Mouse (Mus musculus) lung, embryonic 15.5 days (tissue): ENCODE measurements around the gene Spred2. TPM values are rescaled to one million over a fixed set of nuclear protein-coding genes. Genes with fewer than 3 reads are reported as not detected.
A peak's percentile ranks its signal among the peaks of the same experiment; 100 is the strongest.

Source experiments
- ATAC-seq: fragments of 200-750 bp; cut with Nextera tagmentation; 2 replicates; pipeline ENCODE4 v1.8.0; 2017; ENCODE audit warnings: moderate number of reproducible peaks, borderline replicate concordance; ENCODE audit not compliant: low FRiP score, low TSS enrichment; ENCODE audit errors: extremely low read depth
- H3K27ac ChIP-seq: fragments of 300-500 bp; sonication (generic); 2 replicates; pipeline ENCODE4 v1.5.1; 2015; ENCODE audit warnings: moderate library complexity, mild to moderate bottlenecking, inconsistent platforms
- H3K27me3 ChIP-seq: fragments of 300-500 bp; sonication (generic); 2 replicates; pipeline ENCODE4 v1.6.1; 2015; ENCODE audit warnings: inconsistent platforms
- H3K36me3 ChIP-seq: fragments of 300-500 bp; sonication (generic); 2 replicates; pipeline ENCODE4 v1.6.1; 2015; ENCODE audit warnings: inconsistent platforms
- H3K4me1 ChIP-seq: fragments of 300-500 bp; sonication (generic); 2 replicates; pipeline ENCODE4 v1.6.1; 2015; ENCODE audit warnings: inconsistent platforms
- H3K4me2 ChIP-seq: fragments of 300-500 bp; sonication (generic); 2 replicates; pipeline ENCODE4 v1.6.1; 2015; ENCODE audit warnings: inconsistent platforms, mild to moderate bottlenecking, moderate library complexity
- H3K4me3 ChIP-seq: fragments of 300-500 bp; sonication (generic); 2 replicates; pipeline ENCODE4 v1.5.1; 2015; ENCODE audit warnings: mild to moderate bottlenecking, inconsistent platforms
- H3K9ac ChIP-seq: fragments of 300-500 bp; sonication (generic); 2 replicates; pipeline ENCODE4 v1.6.1; 2015; ENCODE audit warnings: inconsistent platforms
- H3K9me3 ChIP-seq: fragments of 300-500 bp; sonication (generic); 2 replicates; pipeline ENCODE4 v1.6.1; 2016; ENCODE audit warnings: inconsistent platforms
- WGBS: fragments of 180-500 bp; shearing (Covaris S2); methylation state at CpG from one replicate; pipeline ENCODE4 v1.1.7; 2015; 5-methylcytosine and 5-hydroxymethylcytosine counted together
- polyA plus RNA-seq: library from polyadenylated mRNA; unstranded; fragments of >200 nt; fragmentation: Nextera tagmentation; extraction: Ambion mirVana; gene quantifications from 2 replicates; pipeline ENCODE4 v1.2.1, GENCODE M21; 2015

Gene Spred2
- polyA plus RNA-seq, 1 experiment from 2014 or later = 6.3 TPM

DNA sequence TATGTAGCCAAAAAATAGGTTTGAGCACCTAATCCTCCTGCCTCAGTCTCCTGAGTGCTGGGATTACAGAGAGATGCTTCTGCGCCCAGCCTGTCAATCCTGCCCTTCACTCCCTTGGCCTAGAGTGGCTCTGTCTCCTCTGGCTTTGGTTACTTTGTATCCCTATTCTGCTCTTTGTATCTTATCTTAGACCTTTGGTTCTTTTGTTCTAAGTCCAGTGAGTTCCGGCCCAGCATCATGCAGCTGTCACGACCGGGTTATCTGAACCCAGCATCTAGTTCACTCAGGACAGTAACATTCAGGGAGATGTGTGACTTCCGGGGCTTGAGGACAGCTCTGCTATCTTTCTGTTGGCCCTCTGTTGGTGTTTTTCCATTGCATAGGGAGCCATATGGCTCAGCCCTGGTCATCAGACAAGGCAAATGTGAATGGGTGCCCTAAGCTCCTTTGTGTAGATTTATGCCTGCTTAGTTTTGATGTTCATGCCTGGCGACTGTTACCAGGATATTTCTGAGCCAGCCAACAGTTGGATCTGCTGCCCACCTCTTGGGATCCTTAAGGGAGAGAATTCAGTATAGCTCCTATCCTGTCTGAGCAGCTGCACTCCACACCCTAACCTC lies 109.5 kb downstream of the Spred2 start:
- no peak overlapping the region for H3K4me3 ChIP-seq
- no peaks in the 10 kb centered on the region for H3K9me3 ChIP-seq
- no peak for ATAC-seq
- H3K36me3 ChIP-seq = no peaks in the 10 kb centered on the region
- H3K27me3 ChIP-seq = no peaks in the 10 kb centered on the region
- 0 out of 2 replicates have a peak, but pooled peaks cover under 1% of the 10 kb centered on the region for H3K4me1 ChIP-seq
- H3K9ac ChIP-seq = no peak overlapping the region
- H3K4me2 ChIP-seq = no peak overlapping the region
- H3K27ac ChIP-seq = no peak overlapping the region
- 66% methylated on average over 6 of the region's 6 CpGs for WGBS

DNA sequence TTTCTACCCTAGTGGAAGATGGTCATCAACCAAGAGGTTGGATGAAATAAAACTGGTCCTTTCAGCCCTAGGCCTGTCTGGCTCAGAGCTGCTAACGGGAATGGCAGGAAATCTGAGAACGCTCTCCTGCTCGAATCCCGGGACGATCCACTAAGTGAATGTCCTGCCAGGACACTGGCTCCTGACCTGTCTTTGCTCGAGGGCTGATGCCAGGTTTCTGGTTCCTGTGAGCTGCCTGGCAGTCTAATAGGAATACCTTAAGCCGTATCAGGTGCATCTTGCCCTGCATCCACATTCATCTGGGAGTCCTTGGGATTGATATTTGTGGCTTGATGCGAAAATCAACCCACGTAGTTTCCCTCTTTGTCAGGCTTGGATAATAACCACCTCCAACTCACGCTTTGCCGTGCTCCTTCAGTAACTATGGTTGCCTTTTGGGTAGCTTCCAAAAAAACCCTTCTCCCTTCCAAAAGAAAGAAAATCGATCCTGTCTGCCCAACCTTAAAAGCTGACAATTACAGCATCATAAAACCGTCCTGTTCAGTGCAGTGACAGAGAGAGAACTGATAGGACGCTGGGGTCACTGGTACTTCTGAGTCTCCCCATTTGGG lies 110.3 kb downstream of the Spred2 start:
- Histone ChIP-seq H3K4me3 (no peak overlapping the region), H3K27ac (no peak overlapping the region), H3K36me3 (no peaks in the 10 kb centered on the region), H3K27me3 (no peaks in the 10 kb centered on the region), H3K9ac (no peak overlapping the region), H3K4me1 (0 out of 2 replicates have a peak, but pooled peaks cover 6% of the 10 kb centered on the region), H3K9me3 (no peaks in the 10 kb centered on the region), H3K4me2 (no peak overlapping the region)
- no peak for ATAC-seq
- WGBS = 63% methylated on average over 14 of the region's 14 CpGs

DNA sequence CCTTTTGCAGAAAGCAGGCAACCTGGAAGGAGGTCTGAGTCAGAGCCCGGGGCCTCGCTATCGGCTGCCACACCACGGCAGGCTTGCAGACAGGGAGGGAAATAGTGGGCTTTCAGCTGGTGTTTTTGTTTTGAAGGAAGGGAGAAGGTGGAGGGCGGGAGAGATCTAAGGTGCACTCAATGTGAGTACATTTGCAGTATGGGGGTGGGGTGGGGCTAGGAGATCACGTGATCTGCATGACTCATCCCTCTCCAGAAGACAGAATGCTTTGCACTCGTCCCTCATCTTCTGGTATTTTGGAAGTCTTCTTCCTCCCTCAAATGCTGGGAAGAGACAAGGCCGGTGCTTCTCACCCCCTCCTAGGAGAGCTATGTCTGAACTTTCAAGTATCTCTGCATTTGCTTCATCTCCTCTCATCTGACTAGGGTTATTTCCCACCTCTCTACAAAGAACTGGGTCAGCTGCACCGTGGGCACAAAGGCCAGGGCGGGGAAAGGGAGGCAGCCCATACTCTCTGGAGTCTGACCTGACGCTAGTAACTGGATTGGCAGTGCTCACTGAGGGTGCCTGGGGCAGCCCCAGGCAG lies 111.3 kb downstream of the Spred2 start:
- Histone ChIP-seq H3K9ac (no peak overlapping the region), H3K4me2 (no peak overlapping the region), H3K4me1 (0 out of 2 replicates have a peak, but pooled peaks cover 6% of the 10 kb centered on the region), H3K9me3 (no peaks in the 10 kb centered on the region), H3K27ac (no peak overlapping the region), H3K27me3 (no peaks in the 10 kb centered on the region), H3K36me3 (no peaks in the 10 kb centered on the region), H3K4me3 (no peak overlapping the region)
- WGBS = 50% methylated on average over 11 of the region's 11 CpGs
- ATAC-seq = no peak

DNA sequence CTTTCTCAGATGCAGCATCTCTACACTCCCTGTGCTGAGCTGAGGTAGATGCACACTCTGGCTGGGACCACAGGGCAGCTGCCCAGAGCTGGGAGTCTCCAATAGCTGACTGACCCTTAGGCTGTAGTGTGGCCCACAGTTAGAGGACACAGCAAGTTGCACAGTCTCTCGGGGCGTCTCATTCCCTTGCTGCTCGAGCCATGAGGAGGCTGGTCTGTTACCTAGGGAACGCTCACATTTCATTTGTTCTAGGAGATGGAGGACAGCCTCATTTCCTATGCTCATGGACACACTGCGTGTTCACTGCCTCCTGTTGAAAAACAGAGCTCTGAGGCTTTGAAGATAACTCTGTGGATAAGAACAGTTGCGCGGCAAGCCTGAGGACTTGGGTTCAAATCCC lies 111.8 kb downstream of the Spred2 start:
- Histone ChIP-seq H3K27ac (no peak overlapping the region), H3K4me1 (0 out of 2 replicates have a peak, but pooled peaks cover 6% of the 10 kb centered on the region), H3K9me3 (no peaks in the 10 kb centered on the region), H3K4me3 (no peak overlapping the region), H3K9ac (no peak overlapping the region), H3K4me2 (no peak overlapping the region), H3K36me3 (no peaks in the 10 kb centered on the region), H3K27me3 (no peaks in the 10 kb centered on the region)
- ATAC-seq = no peak
- WGBS = 70% methylated on average over 7 of the region's 7 CpGs

DNA sequence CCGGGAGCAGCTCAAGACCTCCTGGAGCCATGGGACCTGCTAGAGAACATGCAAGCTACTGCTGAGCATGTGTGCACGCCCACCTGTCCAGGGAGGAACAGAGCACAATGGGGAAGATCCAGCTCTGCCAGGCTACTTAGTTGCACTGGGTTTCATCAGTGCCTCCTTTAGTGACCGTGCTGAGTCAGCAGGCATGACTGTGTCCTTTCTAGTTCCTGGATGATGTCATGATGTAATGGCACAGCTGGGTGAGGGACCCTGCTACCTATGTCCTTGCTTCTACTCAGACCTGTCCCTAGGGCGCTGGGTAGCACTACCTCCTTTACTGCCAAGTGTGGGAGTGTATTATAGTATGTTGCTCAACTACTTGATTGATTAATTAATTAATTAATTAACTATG lies 113.6 kb downstream of the Spred2 start:
- 0 out of 2 replicates have a peak, but pooled peaks cover 6% of the 10 kb centered on the region for H3K4me1 ChIP-seq
- 0 out of 2 replicates have a peak, but pooled peaks have one; percentile 33 for ATAC-seq
- H3K4me3 ChIP-seq = no peak overlapping the region
- H3K27ac ChIP-seq = no peak overlapping the region
- no peaks in the 10 kb centered on the region for H3K27me3 ChIP-seq
- no peak overlapping the region for H3K9ac ChIP-seq
- H3K9me3 ChIP-seq = no peaks in the 10 kb centered on the region
- no peaks in the 10 kb centered on the region for H3K36me3 ChIP-seq
- H3K4me2 ChIP-seq = no peak overlapping the region
- WGBS = 83% methylated on average over 4 of the region's 4 CpGs

DNA sequence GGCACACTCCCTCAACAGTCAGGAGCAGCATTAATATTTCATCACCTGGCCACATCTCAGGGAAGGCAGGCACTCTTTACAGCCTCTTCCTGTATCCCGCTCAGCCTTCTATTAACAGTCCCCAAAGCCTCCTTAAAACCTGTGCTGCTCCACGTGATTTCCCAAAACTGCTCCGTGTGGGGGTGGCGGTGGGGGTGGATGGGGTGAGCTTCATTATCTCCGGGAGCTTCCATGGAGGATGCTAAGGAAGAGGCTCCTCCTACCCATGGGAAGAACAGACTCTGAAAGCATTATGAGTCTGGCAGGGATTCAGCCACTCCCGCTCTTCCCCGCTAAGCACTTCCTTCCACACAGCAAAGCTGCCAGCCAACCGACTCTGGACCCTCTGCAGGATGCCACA lies 114.5 kb downstream of the Spred2 start:
- H3K27ac ChIP-seq = no peak overlapping the region
- H3K4me3 ChIP-seq = no peak overlapping the region
- H3K9ac ChIP-seq = no peak overlapping the region
- H3K4me2 ChIP-seq = no peak overlapping the region
- 0 out of 2 replicates have a peak, but pooled peaks cover 6% of the 10 kb centered on the region for H3K4me1 ChIP-seq
- no peaks in the 10 kb centered on the region for H3K36me3 ChIP-seq
- ATAC-seq = no peak
- no peaks in the 10 kb centered on the region for H3K9me3 ChIP-seq
- H3K27me3 ChIP-seq = no peaks in the 10 kb centered on the region
- 36% methylated on average over 8 of the region's 8 CpGs for WGBS

DNA sequence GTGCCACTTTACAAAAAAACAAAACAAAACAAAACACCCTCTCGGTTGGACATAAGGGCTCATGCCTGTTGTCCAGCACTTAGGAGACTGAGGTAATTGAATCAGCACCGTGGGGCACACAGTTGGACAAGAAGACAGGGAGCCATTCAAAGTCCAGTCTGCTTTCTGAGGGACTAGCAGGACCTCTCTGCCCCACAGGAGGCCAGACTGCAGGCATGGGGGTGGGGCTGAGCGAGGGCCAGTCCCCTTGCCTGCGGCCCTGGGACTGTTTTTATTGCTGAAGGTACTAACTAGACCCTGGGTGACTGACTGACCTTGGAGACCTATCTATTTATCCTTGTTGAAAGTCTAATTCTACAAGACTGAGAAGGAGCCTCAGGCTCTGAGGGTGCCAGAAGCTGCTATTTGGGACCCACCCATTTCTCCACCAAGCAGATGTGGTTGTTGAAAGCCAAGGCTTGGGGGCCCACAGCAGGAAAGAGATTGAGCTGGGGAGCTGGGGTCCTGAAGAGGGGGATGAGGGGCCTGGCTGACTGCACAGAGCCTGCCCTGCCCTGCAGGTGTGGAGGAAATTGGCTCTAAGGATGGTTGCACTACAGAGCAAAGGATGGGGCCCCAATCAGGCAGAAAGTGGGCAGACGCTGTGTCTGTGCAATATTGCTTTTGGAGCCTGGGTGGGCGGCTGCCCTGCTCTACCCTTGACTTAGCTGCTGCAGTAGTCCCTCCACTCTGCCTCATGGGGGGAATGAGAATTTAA lies 117.2 kb downstream of the Spred2 start:
- 0 out of 2 replicates have a peak, but pooled peaks cover 6% of the 10 kb centered on the region for H3K4me1 ChIP-seq
- H3K9me3 ChIP-seq = no peaks in the 10 kb centered on the region
- no peak overlapping the region for H3K4me2 ChIP-seq
- H3K9ac ChIP-seq = no peak overlapping the region
- no peaks in the 10 kb centered on the region for H3K27me3 ChIP-seq
- no peaks in the 10 kb centered on the region for H3K36me3 ChIP-seq
- WGBS = 33% methylated on average over 6 of the region's 6 CpGs
- no peak for ATAC-seq
- no peak overlapping the region for H3K4me3 ChIP-seq
- H3K27ac ChIP-seq = no peak overlapping the region

DNA sequence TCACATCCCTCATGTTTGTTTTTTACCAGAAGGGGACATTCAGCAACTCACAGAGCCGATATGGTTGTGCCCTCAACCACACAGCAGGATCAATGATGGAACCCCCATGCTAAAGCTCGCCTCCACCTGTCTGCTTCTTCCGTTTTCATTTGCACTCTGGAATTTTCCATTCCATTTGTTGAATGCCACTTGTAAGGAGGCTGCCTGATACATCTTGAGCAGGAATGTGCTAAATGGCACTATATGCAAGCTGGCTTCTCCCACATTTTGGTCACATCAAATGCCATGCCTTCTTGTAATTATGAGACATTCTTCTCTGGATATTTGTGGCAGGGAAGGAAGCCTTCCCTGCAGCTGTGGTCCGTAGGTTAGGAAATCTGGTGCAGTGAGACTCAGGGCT lies 117.9 kb downstream of the Spred2 start:
- ATAC-seq = no peak
- Histone ChIP-seq H3K36me3 (no peaks in the 10 kb centered on the region), H3K27me3 (no peaks in the 10 kb centered on the region), H3K9ac (no peak overlapping the region), H3K4me3 (no peak overlapping the region), H3K9me3 (no peaks in the 10 kb centered on the region), H3K4me1 (0 out of 2 replicates have a peak, but pooled peaks cover 6% of the 10 kb centered on the region), H3K4me2 (no peak overlapping the region), H3K27ac (no peak overlapping the region)
- WGBS = 64% methylated on average over 4 of the region's 4 CpGs

DNA sequence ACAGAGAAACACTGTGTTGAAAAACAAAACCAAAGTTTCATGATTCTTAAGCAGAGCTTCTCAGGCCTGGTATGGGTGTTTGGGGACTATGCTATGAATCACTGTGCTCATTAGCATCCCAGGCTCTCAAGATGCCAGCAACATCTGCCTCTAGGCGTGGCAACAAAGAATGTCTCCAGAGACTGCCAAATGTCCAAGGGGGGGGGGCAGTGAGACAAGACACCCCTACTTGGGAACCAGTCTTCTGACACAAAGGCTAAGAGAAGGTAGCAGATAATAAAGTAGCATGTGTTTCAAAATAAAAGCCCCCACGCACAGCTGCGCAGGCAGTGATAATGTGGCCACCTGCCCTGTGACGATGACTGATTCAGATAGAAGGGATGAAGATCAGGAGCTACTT lies 119.1 kb downstream of the Spred2 start:
- Histone ChIP-seq H3K4me1 (0 out of 2 replicates have a peak, but pooled peaks cover 6% of the 10 kb centered on the region), H3K36me3 (no peaks in the 10 kb centered on the region)
- 68% methylated on average over 4 of the region's 4 CpGs for WGBS

DNA sequence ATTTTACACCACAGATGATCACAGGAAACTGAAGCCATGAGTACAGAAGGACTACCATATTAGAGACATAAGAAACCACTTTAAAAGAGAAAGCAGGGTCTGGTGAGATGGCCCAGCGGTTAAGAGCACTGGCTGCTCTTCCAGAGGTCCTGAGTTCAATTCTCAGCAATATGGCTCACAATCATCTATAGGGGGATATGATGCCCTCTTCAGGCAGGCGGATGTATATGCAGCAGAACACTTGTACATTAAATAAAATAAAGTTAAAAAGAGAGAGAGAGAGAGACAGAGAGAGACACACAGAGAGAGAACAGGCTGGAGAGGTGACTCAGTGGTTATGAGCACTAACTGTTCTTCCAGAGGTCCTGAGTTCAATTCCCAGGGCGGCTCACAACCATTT lies 121.4 kb downstream of the Spred2 start:
- no peak overlapping the region for H3K27ac ChIP-seq
- H3K9ac ChIP-seq = no peak overlapping the region
- no peaks in the 10 kb centered on the region for H3K9me3 ChIP-seq
- H3K36me3 ChIP-seq = no peaks in the 10 kb centered on the region
- 61% methylated on average over 3 of the region's 3 CpGs for WGBS
- no peak for ATAC-seq
- no peaks in the 10 kb centered on the region for H3K4me1 ChIP-seq
- H3K27me3 ChIP-seq = no peaks in the 10 kb centered on the region
- no peak overlapping the region for H3K4me2 ChIP-seq
- H3K4me3 ChIP-seq = no peak overlapping the region

More for the DNA sequence above, 119.1 kb downstream of the Spred2 start:
- Histone ChIP-seq H3K9ac (no peak overlapping the region), H3K4me3 (no peak overlapping the region), H3K27ac (no peak overlapping the region), H3K27me3 (no peaks in the 10 kb centered on the region), H3K9me3 (no peaks in the 10 kb centered on the region), H3K4me2 (no peak overlapping the region)
- ATAC-seq = no peak

DNA sequence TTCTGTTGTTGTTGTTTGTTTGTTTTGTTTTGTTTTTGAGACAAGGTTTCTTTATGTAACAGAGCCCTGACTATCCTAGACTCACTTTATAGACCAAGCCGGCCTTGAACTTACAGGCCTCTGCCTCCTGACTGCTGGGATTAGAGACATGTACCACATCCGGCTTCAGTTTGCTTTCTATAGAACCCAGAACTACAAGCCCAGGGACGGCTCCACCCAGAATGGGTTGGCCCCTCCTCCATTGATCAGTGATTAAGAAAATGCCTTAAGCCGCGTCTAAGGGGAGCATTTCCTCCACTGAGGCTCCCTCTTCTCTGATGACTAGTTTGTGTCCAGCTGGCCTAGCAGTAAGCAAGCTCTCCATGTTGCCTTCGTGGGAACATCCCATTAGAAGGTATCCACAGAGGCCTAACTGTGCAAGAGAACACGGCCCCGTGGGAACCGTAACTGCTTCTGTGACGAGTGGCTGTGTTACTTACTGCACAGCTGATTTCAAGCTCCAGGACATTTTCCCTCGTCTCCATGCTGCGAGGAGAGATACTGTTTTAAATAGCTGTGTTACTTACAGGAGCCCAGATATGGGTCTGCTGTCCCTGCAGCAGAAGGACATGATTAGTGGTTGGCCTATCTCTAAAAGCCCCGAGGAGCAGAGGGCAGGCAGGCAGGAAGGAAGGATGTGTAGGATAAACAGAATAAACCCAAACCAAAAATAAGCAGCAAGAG lies 128.8 kb downstream of the Spred2 start:
- Histone ChIP-seq H3K9me3 (no peaks in the 10 kb centered on the region), H3K9ac (no peak overlapping the region), H3K27ac (no peak overlapping the region), H3K27me3 (no peaks in the 10 kb centered on the region), H3K4me2 (no peak overlapping the region), H3K4me3 (no peak overlapping the region), H3K36me3 (0 out of 2 replicates have a peak, but pooled peaks cover 4% of the 10 kb centered on the region), H3K4me1 (no peaks in the 10 kb centered on the region)
- 59% methylated on average over 13 of the region's 13 CpGs for WGBS
- no peak for ATAC-seq
